Mouse (Mus musculus) embryonic facial prominence, embryonic 13.5 days (tissue): ENCODE measurements around the gene Fermt2. TPM values are rescaled to one million over a fixed set of nuclear protein-coding genes. Genes with fewer than 3 reads are reported as not detected.
"Not testable (repeated sequence)": the region's sequence is repeated elsewhere in the genome, so short reads cannot be mapped to it uniquely, and the experiment has no call there.

ENCODE experiments used
- ATAC-seq: fragments of 200-750 bp; cut with Nextera tagmentation; 2 replicates; pipeline ENCODE4 v1.8.0; 2017; ENCODE audit warnings: low read depth; ENCODE audit not compliant: insufficient number of reproducible peaks, insufficient read depth, low FRiP score, low TSS enrichment
- H3K27ac ChIP-seq: fragments of 300-500 bp; sonication (generic); 2 replicates; pipeline ENCODE4 v1.5.1; 2015; ENCODE audit warnings: moderate library complexity, mild to moderate bottlenecking, inconsistent platforms
- H3K27me3 ChIP-seq: fragments of 300-500 bp; sonication (generic); 2 replicates; pipeline ENCODE4 v1.6.1; 2015; ENCODE audit warnings: mild to moderate bottlenecking, inconsistent platforms
- H3K36me3 ChIP-seq: fragments of 300-500 bp; sonication (generic); 2 replicates; pipeline ENCODE4 v1.6.1; 2015; ENCODE audit warnings: mild to moderate bottlenecking, inconsistent platforms
- H3K4me1 ChIP-seq: fragments of 300-500 bp; sonication (generic); 2 replicates; pipeline ENCODE4 v1.6.1; 2015; ENCODE audit warnings: inconsistent platforms
- H3K4me2 ChIP-seq: fragments of 300-500 bp; sonication (generic); 2 replicates; pipeline ENCODE4 v1.6.1; 2015; ENCODE audit warnings: moderate library complexity, mild to moderate bottlenecking, inconsistent platforms
- H3K4me3 ChIP-seq: fragments of 300-500 bp; sonication (generic); 2 replicates; pipeline ENCODE4 v1.5.1; 2015; ENCODE audit warnings: mild to moderate bottlenecking, inconsistent platforms
- H3K9ac ChIP-seq: fragments of 300-500 bp; sonication (generic); 2 replicates; pipeline ENCODE4 v1.6.1; 2015; ENCODE audit warnings: mild to moderate bottlenecking, inconsistent platforms
- H3K9me3 ChIP-seq: fragments of 300-500 bp; sonication (generic); 2 replicates; pipeline ENCODE4 v1.6.1; 2016; ENCODE audit warnings: inconsistent platforms
- WGBS: fragments of 180-500 bp; shearing (Covaris S2); methylation state at CpG from one replicate; pipeline ENCODE4 v1.1.7; 2015; ENCODE audit warnings: mixed read lengths; 5-methylcytosine and 5-hydroxymethylcytosine counted together
- polyA plus RNA-seq: library from polyadenylated mRNA; unstranded; fragments of >200 nt; fragmentation: Nextera tagmentation; extraction: Ambion mirVana; gene quantifications from 2 replicates; pipeline ENCODE4 v1.2.1, GENCODE M21; 2015

The Fermt2 gene
- polyA plus RNA-seq, 1 experiment from 2014 or later: 119 TPM

DNA sequence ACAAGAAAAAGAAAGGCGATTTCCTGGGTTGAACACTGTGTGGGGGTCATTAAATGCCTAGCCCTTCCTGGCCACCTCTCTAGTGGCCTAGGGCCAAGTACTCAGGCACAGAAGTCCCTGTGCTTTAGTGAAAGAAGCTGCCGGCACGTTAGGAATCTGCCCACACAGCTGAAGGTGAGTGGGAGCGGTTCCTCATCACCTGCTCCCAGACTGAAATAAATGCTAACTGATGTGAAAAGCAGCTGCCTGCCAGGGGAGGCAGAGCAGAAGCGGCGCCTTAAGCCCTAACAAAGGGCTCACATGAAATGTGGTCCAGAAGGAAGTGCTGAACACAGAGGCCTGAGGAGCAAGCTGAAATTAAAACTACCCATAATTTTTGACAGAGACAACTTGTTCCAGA lies 22.9 kb downstream of the Fermt2 start:
- Histone ChIP-seq H3K27ac (peak overlapping the region; percentile 24; the same call in 1 of the 2 replicates), H3K9ac (no peak overlapping the region), H3K4me1 (peaks cover 38% of the 10 kb centered on the region), H3K4me2 (no peak overlapping the region), H3K27me3 (no peaks in the 10 kb centered on the region), H3K9me3 (no peaks in the 10 kb centered on the region), H3K4me3 (no peak overlapping the region), H3K36me3 (peaks cover 20% of the 10 kb centered on the region)
- ATAC-seq: no peak
- WGBS: 13% methylated on average over 6 of the region's 6 CpGs

DNA sequence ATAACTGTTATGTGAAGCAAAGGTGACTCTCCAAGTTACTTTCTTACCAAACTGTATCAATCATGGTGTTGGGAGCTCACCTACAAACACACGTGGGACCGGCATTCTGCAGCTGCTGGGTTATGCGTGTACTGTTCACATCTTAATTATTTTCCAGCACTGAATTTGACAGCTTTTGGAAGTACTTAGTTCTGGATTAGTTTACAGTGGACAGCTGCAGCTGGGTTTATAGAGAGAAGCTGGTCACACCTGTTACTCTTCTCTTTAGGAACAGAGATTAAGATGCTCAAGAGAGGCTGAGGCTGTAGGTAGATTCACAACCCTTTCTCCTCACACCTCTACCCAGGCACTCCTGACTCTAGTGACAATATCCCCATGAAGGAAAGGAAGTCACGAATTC lies 23.8 kb downstream of the Fermt2 start:
- 89% methylated on average over 4 of the region's 4 CpGs for WGBS
- H3K27ac ChIP-seq: no peak overlapping the region
- peaks cover 20% of the 10 kb centered on the region for H3K36me3 ChIP-seq
- no peak overlapping the region for H3K9ac ChIP-seq
- no peaks in the 10 kb centered on the region for H3K9me3 ChIP-seq
- H3K4me1 ChIP-seq: peaks cover 37% of the 10 kb centered on the region
- H3K4me2 ChIP-seq: no peak overlapping the region
- no peaks in the 10 kb centered on the region for H3K27me3 ChIP-seq
- ATAC-seq: no peak
- no peak overlapping the region for H3K4me3 ChIP-seq

DNA sequence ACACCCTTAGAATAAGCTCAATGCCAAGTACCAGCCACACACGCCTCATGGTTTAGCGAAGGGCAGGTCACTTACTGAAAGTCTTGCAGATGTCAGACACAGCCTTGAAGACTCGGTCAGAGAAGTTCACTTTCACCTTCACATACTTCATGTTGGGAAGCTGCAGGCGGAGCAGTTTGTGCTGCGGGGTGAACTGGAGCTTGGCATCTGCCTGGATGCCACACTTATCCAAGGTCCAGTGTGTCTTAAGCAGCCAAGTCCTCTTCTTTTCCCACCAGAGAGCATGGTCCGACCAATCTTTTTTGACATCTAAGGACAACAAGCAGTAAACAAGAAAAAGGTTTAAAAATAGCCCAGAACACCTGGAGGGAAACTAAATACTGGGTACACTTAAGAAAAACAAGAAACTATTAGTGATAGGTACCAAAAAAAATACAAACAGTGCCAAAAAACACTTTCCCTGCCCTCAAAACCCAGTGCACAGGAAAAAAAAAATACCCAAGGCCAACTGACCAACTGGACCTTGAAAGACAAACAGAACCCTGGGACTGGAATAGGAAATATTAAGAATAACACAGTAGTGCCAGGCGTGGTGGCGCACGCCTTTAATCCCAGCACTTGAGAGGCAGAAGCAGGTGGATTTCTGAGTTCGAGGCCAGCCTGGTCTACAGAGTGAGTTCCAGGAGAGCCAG lies 25.4 kb downstream of the Fermt2 start:
- 89% methylated on average over 10 of the region's 10 CpGs for WGBS
- H3K36me3 ChIP-seq: peaks cover 26% of the 10 kb centered on the region
- H3K4me1 ChIP-seq: peaks cover 30% of the 10 kb centered on the region
- no peak overlapping the region for H3K27ac ChIP-seq
- no peaks in the 10 kb centered on the region for H3K9me3 ChIP-seq
- no peak overlapping the region for H3K9ac ChIP-seq
- ATAC-seq: no peak
- no peaks in the 10 kb centered on the region for H3K27me3 ChIP-seq
- H3K4me3 ChIP-seq: no peak overlapping the region
- H3K4me2 ChIP-seq: no peak overlapping the region

DNA sequence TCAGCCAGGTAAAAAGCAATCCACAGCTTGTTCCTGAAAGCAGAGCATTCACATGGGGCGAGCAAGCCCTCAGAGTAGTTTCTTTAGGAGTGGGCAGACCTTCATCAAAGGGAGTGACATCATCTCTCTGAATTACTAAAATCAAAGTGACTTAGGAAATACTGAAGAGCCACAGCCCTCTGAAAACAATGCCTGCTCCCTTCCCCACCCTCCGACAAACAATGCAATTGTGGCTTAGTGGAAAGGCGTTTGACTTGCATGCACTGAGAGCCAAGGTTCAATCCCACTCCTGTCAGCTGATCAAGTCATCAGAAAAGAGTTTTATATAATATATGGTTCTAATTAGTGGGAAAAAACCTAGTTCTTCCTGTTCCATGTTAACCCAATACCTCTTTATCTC lies 26.0 kb downstream of the Fermt2 start:
- WGBS: 71% methylated on average over 3 of the region's 3 CpGs
- no peak overlapping the region for H3K9ac ChIP-seq
- no peaks in the 10 kb centered on the region for H3K9me3 ChIP-seq
- H3K4me1 ChIP-seq: peaks cover 26% of the 10 kb centered on the region
- H3K27me3 ChIP-seq: no peaks in the 10 kb centered on the region
- no peak overlapping the region for H3K4me2 ChIP-seq
- H3K4me3 ChIP-seq: no peak overlapping the region
- peaks cover 32% of the 10 kb centered on the region for H3K36me3 ChIP-seq
- no peak for ATAC-seq
- no peak overlapping the region for H3K27ac ChIP-seq

DNA sequence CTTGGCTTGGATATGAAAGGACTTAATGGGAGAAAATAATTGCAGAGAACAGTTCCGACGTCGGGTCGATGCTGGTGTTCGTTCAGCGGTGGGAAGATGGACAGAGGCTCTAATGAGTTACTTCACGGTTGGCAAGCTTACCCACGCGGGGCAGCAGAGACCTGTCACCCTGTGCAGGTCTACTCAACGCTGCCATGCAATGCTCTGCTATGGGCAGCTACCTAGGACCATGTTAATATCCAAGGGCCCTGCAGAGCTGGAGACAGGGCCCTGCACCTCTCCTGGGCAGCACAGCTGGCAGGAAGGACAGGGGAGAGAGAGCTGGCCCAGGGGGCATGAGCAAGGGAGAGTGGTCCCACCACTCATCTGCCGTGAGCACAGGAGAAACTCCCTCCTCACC lies 29.9 kb downstream of the Fermt2 start:
- ATAC-seq: no peak
- Histone ChIP-seq H3K27ac (no peak overlapping the region), H3K36me3 (peaks cover 45% of the 10 kb centered on the region)

DNA sequence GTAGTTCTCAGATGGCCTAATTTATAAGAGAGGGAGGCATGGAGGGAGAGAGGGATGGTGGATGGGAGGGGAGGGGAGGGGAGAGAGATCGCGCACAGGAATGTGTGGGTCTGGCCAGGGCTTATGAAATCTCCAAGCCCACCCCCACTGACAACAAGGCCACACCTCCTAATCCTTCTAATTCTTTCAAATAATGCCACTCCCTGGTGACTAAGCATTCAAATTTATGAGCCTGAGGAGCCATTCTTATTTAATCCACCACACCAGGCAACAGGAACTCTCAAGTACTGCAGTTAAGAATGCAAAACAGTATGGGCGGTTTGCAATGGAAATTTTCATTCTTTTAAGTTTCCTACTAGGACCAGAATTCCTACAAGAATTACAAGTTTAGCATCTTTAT lies 32.8 kb downstream of the Fermt2 start:
- Histone ChIP-seq H3K4me1 (no peaks in the 10 kb centered on the region), H3K27me3 (no peaks in the 10 kb centered on the region), H3K27ac (no peak overlapping the region), H3K9me3 (no peaks in the 10 kb centered on the region), H3K9ac (no peak overlapping the region), H3K4me3 (no peak overlapping the region), H3K4me2 (no peak overlapping the region), H3K36me3 (peaks cover 40% of the 10 kb centered on the region)
- 99% methylated on average over 3 of the region's 3 CpGs for WGBS
- ATAC-seq: no peak

More for the DNA sequence above, 29.9 kb downstream of the Fermt2 start:
- Histone ChIP-seq H3K4me3 (no peak overlapping the region), H3K27me3 (no peaks in the 10 kb centered on the region), H3K4me2 (no peak overlapping the region), H3K9me3 (no peaks in the 10 kb centered on the region), H3K9ac (no peak overlapping the region), H3K4me1 (no peaks in the 10 kb centered on the region)
- WGBS: 87% methylated on average over 11 of the region's 11 CpGs

DNA sequence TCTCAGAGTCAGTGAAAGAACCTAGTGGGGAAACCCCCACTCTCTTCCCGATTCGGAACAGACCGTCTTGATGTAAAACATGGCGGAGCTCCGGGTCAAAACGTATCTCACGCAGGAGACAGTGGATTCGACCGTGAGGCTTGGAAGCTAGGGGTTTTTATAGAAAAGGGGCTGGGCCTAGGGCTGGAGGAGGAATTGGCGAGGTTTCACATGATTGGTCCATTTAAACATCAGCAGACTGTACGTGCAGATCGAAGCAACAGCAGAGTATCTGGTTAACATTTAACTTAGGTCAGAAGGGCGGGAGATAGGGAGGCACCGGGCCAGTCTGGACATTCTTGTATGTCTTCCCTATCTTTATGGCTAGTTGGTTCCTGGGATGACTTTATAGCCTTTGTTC lies 34.1 kb downstream of the Fermt2 start:
- H3K9ac ChIP-seq, H3K27me3 ChIP-seq, H3K4me3 ChIP-seq, H3K4me2 ChIP-seq, H3K4me1 ChIP-seq, H3K27ac ChIP-seq, H3K9me3 ChIP-seq, ATAC-seq: not testable (repeated sequence)
- H3K36me3 ChIP-seq: peaks cover 40% of the 10 kb centered on the region
- 95% methylated on average over 14 of the region's 14 CpGs for WGBS

DNA sequence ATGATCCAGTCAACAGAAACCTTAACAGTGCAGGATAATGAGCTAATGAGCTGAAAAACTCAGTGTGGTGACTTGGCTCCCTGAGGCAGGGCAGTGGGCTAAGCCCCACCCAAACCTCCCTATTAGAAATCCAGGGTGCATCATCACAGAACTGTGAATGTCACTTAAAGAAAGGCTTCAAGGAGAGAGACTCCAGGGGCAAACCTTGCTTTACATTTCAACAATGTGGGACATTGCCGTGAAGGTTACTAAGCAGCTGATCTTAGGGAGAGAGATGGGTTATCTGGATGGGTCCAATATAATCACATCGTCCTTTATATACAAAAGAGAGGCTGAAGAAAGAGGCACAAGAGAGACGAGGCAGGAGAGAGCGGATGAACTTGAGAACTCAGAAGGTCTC lies 36.0 kb downstream of the Fermt2 start:
- no peak overlapping the region for H3K4me2 ChIP-seq
- H3K36me3 ChIP-seq: peaks cover 28% of the 10 kb centered on the region
- H3K27me3 ChIP-seq: no peaks in the 10 kb centered on the region
- no peaks in the 10 kb centered on the region for H3K4me1 ChIP-seq
- no peak for ATAC-seq
- H3K9me3 ChIP-seq: no peaks in the 10 kb centered on the region
- WGBS: 95% methylated on average over 4 of the region's 4 CpGs
- H3K4me3 ChIP-seq: no peak overlapping the region
- no peak overlapping the region for H3K27ac ChIP-seq
- H3K9ac ChIP-seq: no peak overlapping the region

DNA sequence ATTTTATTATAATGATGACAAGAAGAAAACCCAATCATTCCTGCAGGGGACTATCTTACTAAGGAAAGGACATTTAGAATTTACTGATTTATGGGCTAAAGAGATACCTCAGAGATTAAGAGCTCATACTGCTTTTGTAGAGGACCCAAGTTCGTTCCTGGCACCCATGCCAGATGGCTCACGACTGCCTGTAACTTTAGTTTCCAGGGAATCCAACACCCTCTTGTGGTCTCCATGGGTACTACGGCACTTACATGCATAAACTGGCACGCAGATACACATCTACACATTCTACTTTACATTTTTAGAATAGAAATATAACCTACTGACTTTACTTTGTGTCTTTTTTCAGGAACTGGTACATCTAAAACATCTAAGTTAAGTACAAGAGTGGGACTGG lies 37.2 kb downstream of the Fermt2 start:
- no peak overlapping the region for H3K4me3 ChIP-seq
- H3K9ac ChIP-seq: no peak overlapping the region
- 97% methylated on average over 4 of the region's 4 CpGs for WGBS
- no peaks in the 10 kb centered on the region for H3K9me3 ChIP-seq
- H3K27me3 ChIP-seq: no peaks in the 10 kb centered on the region
- H3K36me3 ChIP-seq: peaks cover 16% of the 10 kb centered on the region; the same call in 1 of the 2 replicates
- ATAC-seq: no peak
- H3K4me1 ChIP-seq: no peaks in the 10 kb centered on the region
- H3K4me2 ChIP-seq: no peak overlapping the region
- no peak overlapping the region for H3K27ac ChIP-seq

DNA sequence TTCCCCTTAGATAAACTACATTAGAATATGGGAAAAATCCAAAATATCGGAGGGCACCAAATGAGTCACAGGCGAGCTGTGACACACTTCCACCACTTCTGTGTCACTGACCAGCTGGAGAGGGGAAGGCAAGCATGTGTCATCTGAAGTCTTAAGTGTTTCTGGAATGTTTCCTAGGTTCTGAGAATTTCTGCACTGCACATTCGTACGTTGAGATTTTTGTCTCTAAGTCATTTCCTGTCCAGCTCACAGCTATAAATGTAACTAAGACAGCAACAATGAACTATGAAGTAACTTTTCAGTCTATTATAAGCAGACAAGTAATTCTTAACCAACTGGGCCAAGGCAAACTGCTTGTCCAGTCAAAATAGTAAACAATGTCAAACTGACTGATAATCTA lies 37.9 kb downstream of the Fermt2 start:
- Histone ChIP-seq H3K4me2 (no peak overlapping the region), H3K36me3 (peaks cover 14% of the 10 kb centered on the region; the same call in 1 of the 2 replicates), H3K4me3 (no peak overlapping the region), H3K9ac (no peak overlapping the region), H3K4me1 (no peaks in the 10 kb centered on the region), H3K27ac (no peak overlapping the region), H3K9me3 (no peaks in the 10 kb centered on the region), H3K27me3 (no peaks in the 10 kb centered on the region)
- 76% methylated on average over 4 of the region's 4 CpGs for WGBS
- no peak for ATAC-seq

DNA sequence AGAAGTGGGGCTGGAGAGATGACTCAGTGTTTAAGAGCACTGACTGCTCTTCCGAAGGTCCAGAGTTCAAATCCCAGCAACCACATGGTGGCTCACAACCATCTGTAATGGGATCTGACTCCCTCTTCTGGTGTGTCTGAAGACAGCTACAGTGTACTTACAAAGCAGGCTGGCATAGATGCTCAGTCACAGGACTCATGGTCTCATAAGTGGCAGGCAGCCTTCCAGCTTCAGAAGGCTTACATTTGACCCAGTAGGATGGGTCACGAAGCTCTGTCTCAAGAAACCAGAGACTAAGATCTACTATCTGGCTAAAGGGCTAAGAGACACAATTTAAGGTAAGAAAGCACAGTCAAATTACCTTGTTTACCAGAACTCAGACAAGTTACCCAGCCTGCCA lies 42.7 kb downstream of the Fermt2 start:
- H3K9ac ChIP-seq, H3K4me2 ChIP-seq, H3K4me3 ChIP-seq, H3K4me1 ChIP-seq, ATAC-seq, H3K27ac ChIP-seq, H3K9me3 ChIP-seq, H3K27me3 ChIP-seq: not testable (repeated sequence)
- 98% methylated on average over 2 of the region's 2 CpGs for WGBS
- peaks cover 13% of the 10 kb centered on the region for H3K36me3 ChIP-seq

DNA sequence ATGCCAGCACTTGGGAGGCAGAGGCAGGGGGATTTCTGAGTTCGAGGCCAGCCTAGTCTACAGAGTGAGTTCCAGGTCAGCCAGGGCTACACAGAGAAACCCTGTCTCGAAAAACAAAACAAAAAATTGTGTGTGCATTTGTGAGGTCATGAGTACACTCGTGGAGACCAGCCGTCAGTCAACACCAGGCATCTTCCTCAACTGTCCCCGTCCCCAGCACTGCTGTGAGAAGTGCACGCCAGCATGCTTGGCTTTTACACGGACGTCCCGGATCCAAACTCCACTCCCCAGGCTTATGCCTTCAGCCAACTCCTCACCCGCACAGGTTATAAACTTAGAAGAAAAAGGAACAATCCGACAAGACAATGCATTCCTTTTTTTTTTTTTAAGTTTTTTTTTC lies 46.6 kb downstream of the Fermt2 start:
- not testable (repeated sequence) for H3K27me3 ChIP-seq, ATAC-seq, H3K4me1 ChIP-seq, H3K9me3 ChIP-seq, H3K4me2 ChIP-seq, H3K27ac ChIP-seq, H3K4me3 ChIP-seq, H3K9ac ChIP-seq
- peaks cover 34% of the 10 kb centered on the region for H3K36me3 ChIP-seq
- 91% methylated on average over 11 of the region's 11 CpGs for WGBS
